Mouse (Mus musculus): ENCODE data around the gene Fbxl19.

Gene Fbxl19

DNA sequence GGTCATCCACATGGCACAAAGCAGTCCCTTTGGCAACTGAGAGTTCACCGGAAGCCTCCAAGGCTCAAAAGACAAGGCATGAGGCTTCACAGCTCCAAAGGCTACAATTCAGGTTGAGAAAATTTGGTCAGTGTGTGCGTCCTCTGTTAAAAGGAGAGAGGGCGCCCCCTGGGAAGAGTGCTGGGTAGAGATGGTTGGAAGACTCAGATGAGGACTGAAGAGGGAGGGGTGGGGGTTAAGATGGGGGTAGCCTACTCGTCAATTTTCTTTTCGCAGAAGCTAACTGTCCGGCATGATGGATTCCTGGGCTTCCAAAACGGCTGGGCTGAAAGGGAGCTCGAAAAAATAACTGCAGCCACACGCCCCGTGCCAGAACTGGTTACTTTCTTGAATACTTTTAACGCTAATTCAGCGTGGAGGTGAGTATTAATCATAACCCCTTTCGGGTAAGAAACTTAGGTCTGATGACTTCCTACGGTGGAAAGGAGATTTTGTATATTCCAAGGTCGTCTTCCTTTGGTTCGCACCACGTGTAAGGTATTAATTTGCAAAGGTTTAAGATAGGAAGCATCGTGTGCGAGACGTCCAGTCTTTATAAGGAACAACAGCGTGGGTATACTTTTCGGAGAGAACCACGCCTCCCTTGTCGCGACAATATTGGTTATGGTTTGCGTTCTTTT is at the start of gene Fbxl19:
Gene Fbxl19, plus strand, starts transcription at position 178 of the 680 bp plus-strand sequence.
- in situ Hi-C loops (cut with MboI, MseI): no loop called here

GRCm38 (mm10) chr7:127698986-127699385 is 45.4 kb upstream of the Fbxl19 start:
- in situ Hi-C loops (cut with MboI, MseI): no loop called here

DNA sequence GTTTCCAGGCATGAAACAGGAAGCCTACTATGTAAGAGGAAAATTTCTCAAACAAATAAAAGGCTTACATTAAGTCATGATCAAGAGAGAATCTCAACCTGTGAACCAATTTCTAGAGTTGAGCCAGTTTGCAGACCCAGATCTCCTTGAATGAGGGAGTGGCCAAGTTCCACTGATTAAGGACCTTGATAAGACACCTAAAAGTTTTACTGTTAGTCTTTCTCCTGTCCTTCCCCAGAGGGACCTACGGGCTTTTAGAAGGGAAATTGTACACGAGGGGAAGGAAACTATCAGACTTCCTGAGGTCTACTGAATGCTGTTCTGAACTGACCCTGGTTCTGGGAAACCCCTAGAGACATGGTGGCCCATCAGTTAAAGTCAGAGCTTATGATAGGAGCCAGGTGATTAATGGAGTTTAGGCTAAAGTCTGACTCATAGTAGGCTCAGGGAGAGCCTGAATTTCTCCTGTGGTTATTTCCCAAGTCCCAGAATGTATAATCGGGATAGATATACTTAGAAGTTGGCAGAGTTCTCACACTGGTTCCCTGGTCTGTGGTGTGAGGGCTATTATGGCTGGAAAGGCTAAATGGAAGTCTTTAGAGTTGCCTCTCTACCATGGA is 43.5 kb upstream of the Fbxl19 start:
- in situ Hi-C loops (cut with MboI, MseI): no loop called here

GRCm38 (mm10) chr7:127703561-127704178 is 40.7 kb upstream of the Fbxl19 start:
- in situ Hi-C loops (cut with MboI, MseI): no loop called here

GRCm38 (mm10) chr7:127704598-127704997 is 39.7 kb upstream of the Fbxl19 start:
- in situ Hi-C loops (cut with MboI, MseI): no loop called here

DNA sequence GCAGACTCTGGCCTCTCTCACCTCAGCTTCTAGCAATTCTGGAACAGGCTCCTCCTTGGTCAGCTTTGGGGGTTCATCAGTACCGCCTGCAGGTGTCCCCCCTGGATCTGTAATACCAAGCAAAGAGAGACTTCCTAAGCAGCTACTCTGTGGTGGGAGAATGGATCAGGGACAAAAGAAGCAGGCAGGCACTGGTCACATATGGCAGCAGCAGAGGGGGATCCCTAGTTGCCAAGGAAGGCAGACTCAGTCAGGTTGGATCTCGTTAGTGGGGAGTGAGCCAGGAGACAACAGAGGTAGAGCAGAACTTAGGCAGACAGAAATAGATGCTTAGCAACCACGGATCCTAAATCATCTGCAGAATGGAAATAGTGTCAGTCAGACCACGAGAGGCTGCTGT is 38.6 kb upstream of the Fbxl19 start:
- in situ Hi-C loops (cut with MboI, MseI): no loop called here

- in situ Hi-C loops (cut with MboI, MseI): no loop called here
Observed at GRCm38 (mm10) chr7:127707045-127707956, 37.0 kb upstream of the Fbxl19 start.

GRCm38 (mm10) chr7:127707957-127708206 is 36.5 kb upstream of the Fbxl19 start:
- in situ Hi-C loops (cut with MboI, MseI): no loop called here

GRCm38 (mm10) chr7:127708207-127709078 is 35.9 kb upstream of the Fbxl19 start, which contains the start of gene Bcl7c:
Bcl7c (minus strand) TSS chr7:127708933.
- in situ Hi-C loops (cut with MboI, MseI): no loop called here

GRCm38 (mm10) chr7:127709261-127709979 is 34.9 kb upstream of the Fbxl19 start:
- in situ Hi-C loops (cut with MboI, MseI): no loop called here

DNA sequence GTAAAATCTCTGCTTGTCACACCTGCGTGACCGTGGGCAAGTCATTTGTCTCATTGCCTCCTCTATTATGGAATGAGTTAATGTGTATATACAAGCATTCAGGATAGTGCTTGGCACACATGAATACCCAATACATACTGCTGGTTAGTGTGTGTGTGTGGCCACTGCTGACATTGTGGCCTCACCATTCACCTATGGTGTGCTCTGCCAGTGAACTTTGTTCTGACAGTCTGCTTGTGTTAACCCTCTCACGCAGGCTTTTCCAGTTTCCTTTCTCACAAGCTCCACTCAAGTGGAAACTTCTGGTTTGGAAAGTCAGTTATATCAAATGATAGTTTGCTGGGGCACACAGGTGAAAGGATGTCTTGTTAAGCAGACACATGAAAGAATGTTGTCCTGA is 33.3 kb upstream of the Fbxl19 start:
- in situ Hi-C loops (cut with MboI, MseI): no loop called here

- in situ Hi-C loops (cut with MboI, MseI): no loop called here
Observed at GRCm38 (mm10) chr7:127711456-127711855, 32.9 kb upstream of the Fbxl19 start.

DNA sequence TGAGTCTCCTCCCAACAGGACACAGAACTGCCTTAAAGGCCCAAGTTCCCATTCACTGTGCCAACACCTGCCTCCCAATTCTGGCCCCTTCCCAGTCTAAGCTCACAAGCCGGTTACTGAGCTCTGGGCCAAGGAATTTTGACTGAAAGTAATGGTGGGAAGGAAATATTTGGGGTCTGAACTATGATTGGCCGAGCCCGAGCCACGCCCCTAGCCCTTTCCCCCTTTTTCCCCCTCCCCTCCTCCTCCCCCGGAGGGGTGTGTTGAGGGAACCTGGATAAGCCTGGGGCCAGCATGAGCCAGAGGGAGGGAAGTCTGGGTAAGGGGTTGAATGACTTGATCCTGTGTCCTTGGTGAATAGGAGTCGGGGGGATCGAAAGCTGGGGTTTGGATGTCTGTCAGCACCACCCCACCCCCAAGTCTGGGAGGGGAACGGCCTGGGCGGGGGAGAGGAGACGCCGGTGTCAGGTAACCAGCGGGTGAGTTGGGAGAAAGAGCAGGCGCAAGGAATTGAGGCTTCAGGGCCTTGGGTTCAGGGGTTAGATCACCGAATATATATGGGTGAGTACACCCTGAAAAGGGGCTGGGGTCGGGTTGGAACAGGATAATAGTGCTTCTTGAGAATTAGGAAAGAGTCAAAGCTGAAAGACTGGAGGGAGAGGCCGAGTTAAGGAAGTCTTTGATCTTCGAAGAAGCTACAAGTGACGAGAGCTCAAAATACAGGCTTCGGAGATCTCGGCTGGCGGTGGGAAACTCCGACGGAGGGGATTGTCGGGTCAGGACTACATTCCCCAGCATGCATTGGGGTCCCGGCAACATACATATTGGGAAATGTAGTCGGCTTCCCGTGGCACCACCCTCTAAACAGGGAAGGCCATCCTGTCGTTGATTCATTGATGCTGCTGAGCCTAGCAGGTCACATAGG is 31.6 kb upstream of the Fbxl19 start, which contains the start of gene Ctf1:
Gene Ctf1, plus strand, starts transcription at position 276 of the 925 bp plus-strand sequence.
- in situ Hi-C loops (cut with MboI, MseI): no loop called here

GRCm38 (mm10) chr7:127714816-127715215 is 29.5 kb upstream of the Fbxl19 start:
- in situ Hi-C loops (cut with MboI, MseI): no loop called here

GRCm38 (mm10) chr7:127716992-127717391 is 27.4 kb upstream of the Fbxl19 start:
- in situ Hi-C loops (cut with MboI, MseI): no loop called here

- in situ Hi-C loops (cut with MboI, MseI): no loop called here
Observed at GRCm38 (mm10) chr7:127718339-127718738, 26.0 kb upstream of the Fbxl19 start.

GRCm38 (mm10) chr7:127719258-127719657 is 25.1 kb upstream of the Fbxl19 start:
- in situ Hi-C loops (cut with MboI, MseI): no loop called here

- in situ Hi-C loops (cut with MboI, MseI): no loop called here
Observed at GRCm38 (mm10) chr7:127725490-127725889, 18.9 kb upstream of the Fbxl19 start.

DNA sequence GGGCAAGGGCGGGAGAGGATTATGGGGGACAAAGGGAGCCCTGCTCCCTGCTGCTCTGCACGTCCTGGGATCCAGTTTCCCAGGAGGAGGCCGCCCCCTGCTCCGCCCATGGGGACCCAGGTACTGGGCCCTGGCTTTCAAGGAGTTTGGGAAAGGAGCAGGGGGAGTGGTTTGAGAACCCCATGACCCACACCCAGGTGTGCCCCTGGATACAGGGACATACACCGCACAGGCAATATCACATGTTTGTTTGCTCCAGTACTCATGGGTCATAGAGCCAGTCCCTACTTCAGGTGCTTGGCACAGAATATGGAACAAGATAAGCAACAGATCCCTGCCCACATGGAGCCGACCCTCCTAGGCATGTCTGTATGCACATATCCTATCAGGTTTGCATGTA is 18.4 kb upstream of the Fbxl19 start:
- in situ Hi-C loops (cut with MboI, MseI): no loop called here
